Mouse (Mus musculus) urinary bladder, adult 18-20 months (tissue): ENCODE measurements around the gene Flywch2.

ENCODE experiments used
- DNase-seq, 2 experiments: peaks; one replicate each; pipeline ENCODE4 v3.0.0; 2022; ENCODE audit warnings: low spot score in 2 of 2, mixed read lengths in 2 of 2

Flywch2 gene

GRCm38 (mm10) chr17:23748631-23749391, 37.1 kb downstream of the Flywch2 start:
- DNase-seq, result peak; percentile 47 to 64

DNA sequence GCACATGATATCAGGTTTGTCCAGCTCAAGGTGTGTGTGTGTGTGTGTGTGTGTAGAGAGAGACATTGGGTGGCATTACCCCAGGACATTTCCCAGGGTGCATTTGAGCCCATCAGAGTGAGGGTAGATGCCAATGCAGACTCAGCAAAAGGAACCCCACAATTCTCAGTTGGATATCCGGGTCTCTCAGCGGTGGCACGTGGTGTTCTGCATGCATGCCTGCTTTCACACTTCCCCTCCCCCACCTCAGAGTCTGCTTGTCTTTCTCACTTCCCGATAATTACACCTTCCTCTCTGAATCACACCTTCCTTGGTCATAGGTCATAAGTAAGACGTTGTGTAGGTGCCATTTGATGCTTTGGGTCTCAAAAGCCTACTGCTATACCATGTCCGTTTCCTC, 37.9 kb downstream of the Flywch2 start:
- DNase-seq, result no peak

GRCm38 (mm10) chr17:23747471-23747870, 38.4 kb downstream of the Flywch2 start:
- DNase-seq, result no peak

GRCm38 (mm10) chr17:23746767-23747166, 39.1 kb downstream of the Flywch2 start:
- no peak for DNase-seq

DNA sequence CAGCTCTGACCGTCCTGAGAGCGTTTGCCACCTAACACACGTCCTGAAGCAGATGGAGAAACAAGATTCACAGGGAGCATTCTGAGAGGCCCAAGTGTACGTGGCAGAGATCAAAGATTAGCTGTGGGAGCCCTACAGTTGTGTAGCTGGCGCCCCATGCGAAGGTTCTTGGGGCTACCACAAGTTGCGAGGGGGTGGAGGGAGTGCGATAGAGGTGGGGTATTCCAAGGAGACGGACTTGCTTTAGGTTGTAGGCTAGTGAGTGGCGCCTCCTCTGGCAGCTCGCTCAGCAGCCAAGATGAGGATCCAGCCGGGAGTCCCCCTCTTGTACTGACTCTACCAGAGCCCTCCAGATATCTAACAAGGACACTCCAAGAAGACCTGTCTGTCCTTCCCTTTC, 39.6 kb downstream of the Flywch2 start:
- no peak for DNase-seq

DNA sequence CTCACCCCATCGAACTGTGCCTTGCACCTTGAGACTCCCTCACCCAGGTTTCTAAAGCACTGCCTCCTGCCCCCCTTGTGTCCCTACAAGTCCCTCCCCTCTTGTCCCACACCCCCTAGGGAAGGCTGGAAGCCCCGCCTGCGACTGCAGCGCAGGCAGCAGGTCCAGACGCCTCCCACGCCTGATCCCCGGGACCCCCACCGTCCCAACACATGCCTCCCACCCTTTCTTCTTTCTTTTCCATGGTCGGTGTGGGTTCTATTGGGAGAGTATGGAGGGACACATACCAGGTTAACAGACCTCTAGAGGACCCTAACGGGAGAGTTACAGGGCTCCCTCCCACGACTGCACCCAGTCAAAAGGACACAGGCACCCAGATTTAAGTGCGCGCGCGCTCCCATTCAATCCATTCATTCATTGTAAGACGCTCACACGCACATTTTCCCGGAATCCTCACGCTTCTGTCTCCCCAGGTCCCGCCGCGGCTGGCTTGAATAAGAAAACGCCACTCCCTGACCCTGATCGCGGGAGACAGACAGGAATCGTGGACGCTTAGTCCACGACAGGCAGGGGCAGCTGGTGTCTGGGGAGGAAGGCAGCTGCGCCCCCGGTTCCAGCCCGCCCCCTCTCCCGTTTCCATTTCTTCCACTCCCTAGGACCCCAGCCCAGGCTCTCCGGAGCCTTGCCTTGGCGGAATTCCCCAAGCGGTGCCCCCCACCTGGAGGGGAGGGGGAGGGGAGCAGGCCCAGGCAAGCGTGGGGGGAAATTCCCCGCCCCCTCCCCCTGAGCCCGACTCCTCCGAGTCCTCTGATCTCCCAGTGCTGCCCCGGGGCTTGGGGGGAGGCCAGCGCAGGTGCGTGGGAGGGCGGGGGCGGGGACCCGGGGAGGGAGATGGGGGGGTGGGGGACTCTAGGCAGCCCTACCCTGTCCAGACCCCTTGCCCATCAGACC, 40.3 kb downstream of the Flywch2 start, which contains the start of gene Kremen2:
TSS of gene Kremen2 (minus strand) at position 533 of the 951 bp plus-strand sequence.
- no peak for DNase-seq

DNA sequence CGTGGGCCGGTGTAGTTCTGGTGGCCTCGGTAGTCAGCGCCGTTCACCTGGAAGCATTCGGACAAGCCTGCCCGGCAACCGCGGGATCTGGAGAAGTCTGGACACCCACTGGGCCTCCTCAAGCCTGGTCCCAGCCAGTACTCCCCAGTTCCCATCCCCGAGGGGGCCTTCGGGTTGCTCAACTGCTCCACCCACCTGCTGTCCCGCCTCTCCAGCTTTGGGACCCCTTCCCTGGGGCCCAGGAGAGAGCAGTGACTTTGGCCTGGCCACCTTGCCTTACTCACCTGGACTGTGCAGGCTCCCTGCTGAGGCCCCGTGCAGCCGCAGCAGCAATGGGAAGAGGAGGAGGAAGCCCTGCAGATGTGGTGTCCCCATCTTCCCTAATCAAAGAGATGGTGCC, 41.2 kb downstream of the Flywch2 start:
- DNase-seq, result no peak

- DNase-seq, result no peak
Measured at GRCm38 (mm10) chr17:23744076-23744475, 41.8 kb downstream of the Flywch2 start.

DNA sequence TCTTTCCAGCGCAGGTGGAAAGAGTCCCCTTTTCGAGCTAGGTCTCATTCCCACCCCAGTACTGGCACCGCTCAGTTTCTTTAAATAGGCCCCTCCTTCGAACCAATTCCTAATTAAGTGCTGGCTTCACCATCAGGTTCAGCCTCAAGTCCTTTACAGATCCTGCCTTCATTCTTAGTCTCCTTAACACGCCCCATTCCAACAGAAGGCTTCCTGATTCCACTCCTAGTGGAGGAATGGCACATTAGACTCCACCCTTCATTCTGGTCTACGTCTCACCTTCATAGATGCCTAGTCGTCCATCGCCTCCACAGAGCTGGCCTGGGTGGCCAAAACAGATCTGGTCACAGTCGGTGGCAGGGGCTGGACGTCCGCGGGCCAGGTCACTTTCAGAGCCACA, 42.9 kb downstream of the Flywch2 start:
- no peak for DNase-seq

- DNase-seq, result no peak
Measured at GRCm38 (mm10) chr17:23742210-23742793, 43.6 kb downstream of the Flywch2 start.

DNA sequence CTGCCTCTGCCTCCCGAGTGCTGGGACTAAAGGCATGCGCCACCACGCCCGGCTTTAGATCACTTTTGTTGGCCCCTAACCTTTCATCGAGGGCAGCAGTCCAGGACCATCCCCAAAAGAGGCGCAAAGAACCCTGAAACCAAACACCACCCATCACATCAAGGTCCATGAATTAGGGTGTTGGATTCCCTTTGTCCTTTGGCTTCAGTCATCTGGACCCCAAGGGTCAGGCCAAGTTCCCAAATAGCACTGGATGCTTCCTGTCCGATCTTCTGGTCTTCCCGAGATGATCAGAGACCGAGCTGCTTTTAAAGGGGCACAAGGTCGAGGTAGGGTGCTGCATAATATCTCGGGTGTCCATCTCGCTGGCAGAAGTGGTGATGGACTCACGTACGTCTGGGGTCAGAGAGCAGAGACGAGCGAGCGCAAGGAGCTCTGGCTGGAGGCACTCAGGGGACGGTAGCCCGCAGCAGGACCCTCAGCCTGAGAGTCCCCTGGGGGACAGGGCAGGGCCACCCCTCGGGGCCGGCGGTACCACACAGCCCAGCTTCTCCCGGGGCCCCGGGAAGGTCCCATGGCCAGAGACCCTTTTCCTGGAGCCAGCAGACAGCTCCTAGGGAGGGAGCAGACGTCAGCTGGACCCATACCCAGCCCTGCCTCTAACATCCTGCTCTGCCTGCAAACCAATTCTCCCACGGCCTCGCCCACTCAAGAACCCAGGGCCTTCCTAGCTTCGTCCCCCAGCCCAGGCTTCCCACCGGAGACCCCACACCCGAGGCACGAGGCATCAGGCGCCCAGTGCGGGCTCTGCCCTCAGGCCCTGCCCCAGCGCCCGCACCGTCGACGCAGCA, 44.3 kb downstream of the Flywch2 start:
- DNase-seq, result no peak

- no peak for DNase-seq
Measured at GRCm38 (mm10) chr17:23740598-23741021, 45.3 kb downstream of the Flywch2 start, which contains the start of gene Paqr4. TSS of gene Paqr4 (minus strand) at chr17:23740867.

GRCm38 (mm10) chr17:23740136-23740584, 45.7 kb downstream of the Flywch2 start:
- peak; percentile 68 to 84 for DNase-seq

DNA sequence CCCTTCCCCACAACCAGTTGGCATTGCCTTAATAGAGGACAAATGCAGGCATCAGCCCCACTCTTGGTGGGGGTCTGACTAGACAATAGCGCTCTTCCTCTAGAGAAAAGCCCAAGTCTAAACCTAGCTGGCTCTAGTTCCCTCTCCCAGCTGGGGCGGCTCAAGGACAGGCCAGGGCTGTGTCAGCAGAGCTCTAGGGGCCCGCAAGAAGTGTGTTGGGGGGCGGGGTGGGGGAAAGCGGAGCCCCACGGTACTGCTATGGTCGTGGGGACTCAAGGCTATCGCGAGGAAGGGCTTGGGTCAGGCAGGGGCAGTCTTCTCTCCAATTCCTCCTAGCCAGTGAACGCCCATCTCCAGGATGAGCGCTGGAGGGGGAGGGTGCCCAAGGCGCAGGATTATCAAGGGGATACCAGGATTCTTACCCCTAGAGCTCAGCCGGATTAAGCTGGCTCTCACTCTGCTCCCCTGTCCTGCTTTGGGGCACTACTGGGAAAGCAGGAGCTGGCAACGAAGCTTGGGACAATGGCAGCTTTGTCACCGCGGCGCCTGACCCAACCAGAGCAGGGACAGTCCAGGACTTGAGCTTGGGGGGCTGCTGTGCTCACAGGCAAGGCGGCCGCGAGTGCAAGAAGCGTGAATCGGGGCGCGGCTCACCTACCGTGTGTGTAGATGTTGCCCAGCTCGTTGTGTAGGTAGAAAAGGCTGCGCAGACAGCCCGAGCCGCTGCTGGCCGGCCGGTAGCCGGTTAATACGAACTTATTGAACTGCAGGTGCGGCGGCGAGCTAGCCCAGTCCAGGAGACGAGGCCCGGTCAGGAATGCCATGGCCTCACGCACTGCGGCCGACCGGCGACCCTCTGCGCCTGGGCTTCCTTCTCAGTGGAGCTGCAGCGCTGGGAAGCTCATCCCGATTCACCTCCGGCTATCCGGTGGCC, 46.4 kb downstream of the Flywch2 start:
- no peak for DNase-seq

DNA sequence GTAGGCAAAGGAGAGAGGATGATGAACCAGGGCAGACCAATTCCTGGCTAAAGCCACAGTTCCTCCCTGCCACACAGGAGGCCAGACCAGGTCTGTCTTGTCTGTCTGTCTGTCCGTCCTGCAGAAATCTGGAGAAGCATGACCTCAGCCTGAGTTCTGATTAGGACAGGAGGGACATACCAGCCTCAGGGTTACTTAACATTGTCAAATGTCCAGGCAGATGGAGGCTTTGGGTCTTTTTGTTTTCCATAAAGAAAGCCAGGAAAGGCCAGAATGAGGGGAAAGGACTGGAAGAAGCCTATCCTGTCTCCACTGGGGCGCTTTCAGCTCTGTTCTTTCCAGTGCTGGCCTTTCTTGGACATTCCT, 47.1 kb downstream of the Flywch2 start:
- DNase-seq, result no peak

DNA sequence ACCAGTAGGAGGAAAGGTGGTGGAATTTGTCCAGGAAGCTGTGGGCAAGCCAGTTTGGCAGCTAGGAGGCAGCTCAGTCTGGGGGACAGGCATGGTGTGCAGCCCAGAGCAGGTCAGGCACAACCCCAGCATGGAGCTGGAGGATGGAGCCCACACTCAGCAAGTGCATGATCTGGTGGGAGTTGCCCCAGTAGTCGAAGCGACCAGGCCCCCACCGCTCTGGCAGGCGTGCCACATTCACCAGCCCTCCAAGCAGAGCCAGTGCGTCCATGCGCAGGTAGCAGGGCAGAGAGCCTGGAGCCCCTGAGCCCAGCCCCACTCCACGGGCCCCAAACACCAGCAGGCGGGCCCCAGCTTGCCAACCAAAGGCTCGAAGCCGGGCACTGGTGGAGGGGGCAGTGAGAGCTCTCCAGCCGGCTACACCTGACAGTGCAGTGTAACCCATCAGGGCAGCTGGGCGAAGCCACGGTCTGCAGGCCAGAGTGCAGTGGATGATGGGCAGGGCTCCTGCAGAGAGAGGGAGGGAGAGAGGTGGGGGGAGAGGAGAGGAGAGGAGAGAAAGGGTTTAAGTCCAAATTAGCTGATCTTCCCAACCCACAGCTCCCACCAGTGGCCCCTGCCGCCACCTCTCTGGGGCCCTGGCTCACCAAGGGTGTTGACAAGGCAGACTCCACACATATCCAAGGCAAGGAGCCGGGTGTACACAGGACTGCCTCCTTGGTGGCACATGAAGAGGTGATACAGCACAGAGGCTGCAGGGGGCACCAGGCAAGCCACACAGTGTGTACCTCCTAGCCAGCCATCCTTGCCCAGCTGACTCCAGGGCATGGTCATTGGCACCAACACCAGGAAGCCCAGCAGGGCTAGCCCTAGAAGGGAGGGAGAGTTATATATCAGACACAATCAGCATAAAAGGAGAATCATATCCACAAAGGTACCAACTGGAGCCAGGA, 48.1 kb downstream of the Flywch2 start:
- DNase-seq, result no peak

DNA sequence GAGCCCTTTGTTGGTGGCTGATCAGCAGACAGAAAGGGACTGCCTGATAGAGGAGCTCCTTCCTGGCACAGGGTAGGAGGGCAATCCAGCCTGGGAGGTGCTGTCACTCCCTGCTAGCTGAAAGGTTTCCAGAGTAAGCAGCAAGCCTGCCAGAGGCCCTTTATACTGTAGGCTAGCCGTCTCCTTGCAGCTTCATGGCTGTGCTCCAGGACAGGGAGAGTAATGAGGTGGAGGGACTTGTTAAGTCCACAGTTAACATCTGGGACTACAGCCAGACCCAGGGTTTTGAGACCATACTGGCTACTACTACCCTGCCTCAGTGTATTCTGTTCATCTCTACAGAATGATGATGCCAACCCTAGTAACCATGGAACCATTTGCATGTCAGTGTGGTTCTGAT, 51.5 kb downstream of the Flywch2 start:
- no peak for DNase-seq

- DNase-seq, result no peak
Measured at GRCm38 (mm10) chr17:23730441-23730840, 55.4 kb downstream of the Flywch2 start.
